Mouse (Mus musculus): ENCODE results near the gene Apob.

DNA sequence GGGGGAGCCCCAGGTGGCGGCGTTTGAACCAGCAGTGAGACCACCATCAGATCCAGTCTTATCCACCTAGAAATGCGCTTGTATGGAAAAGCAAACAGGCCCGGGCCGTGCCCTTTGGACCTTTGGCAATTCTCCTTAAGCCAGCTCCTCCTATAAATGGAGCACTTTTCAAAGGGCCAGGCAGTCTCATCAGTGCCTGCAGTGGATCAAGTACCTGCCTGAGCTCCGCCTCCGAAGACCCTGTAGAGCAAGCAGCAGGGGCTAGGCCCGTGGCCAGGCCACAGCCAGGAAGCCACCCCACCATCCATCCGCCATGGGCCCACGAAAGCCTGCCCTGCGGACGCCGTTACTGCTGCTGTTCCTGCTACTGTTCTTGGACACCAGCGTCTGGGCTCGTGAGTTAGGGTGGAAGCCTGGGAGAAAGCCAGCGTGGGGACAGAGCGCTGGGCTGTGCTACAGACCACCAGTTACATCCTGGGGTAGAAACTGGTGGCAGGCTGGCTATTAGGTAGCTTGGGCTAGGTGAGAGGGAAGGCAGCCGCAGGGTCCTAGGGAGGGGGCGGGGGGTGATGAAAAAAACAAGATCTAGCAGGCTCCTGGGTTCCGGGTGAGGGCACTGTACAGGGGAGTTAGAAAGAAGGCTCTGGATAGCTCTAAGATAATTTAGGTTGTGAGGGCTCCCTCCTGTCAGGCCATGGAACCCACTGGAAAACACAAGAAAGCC, at the start of gene Apob:
- TF ChIP-seq POLR2A (IDR thresholded peaks at IDR 0.05; ENCODE audit: extremely low read depth, insufficient read depth, low read length) (peak; percentile 100), CTCF (IDR thresholded peaks at IDR 0.05; ENCODE audit: low read depth, low read length) (no peak)
